In the genomic region with DNA sequence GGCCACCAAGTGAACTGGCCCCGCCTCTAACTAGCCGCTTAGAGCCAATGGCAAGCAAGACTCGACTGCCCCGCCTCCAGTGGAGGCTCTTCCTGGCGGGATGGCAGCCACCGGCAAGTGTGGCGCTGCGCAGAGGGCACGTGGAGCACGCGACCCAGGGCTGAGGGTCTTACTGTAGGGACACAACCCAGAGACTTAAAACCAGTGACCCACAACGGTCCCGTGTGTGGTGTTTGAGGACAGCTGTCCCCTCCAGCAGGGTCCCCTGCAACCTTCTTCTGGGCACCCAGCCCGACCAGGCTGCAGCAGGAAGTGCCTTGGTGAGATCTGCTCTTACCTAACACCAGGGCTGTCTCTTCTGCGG, we compare ENCODE assay signal across 7 mouse cellular contexts. TPM values are rescaled to one million over a fixed set of nuclear protein-coding genes. Genes with fewer than 3 reads are reported as not detected.
DNase-seq lines count a peak whose midpoint lies in the region; ATAC-seq lines count a peak whose summit lies in the region.

No protein-coding gene starts in this region.

- H3K9me3 ChIP-seq in midbrain, embryonic 10.5 days (replicated peaks), result no peaks in the 10 kb centered on the region

- H3K27me3 ChIP-seq in midbrain, embryonic 10.5 days (ENCODE audit: low read depth, poor library complexity, severe bottlenecking), result peaks cover 62% of the 10 kb centered on the region

- H3K4me1 ChIP-seq in midbrain, embryonic 10.5 days, result peaks cover 15% of the 10 kb centered on the region

- H3K4me3 ChIP-seq in midbrain, embryonic 10.5 days, result peak overlapping the region; percentile 55

- peak; percentile 44 to 70 for DNase-seq in cerebellum, postnatal 25 days
- DNase-seq in gastrocnemius, adult 8-10 months (ENCODE audit: low spot score in 2 of 2), result peak; percentile 53 to 72
- peak; percentile 93 for DNase-seq in induced T-regulatory cell, adult 2 months (ENCODE audit: low read depth)
- DNase-seq in left cerebral cortex, postnatal 36 days (ENCODE audit: low spot score in 2 of 2), result peak; percentile 64 to 68
- peak; percentile 79 for DNase-seq in midbrain, embryonic 10.5 days (ENCODE audit: low spot score)
- DNase-seq in spleen, adult 12 weeks (ENCODE audit: low spot score), result peak; percentile 48

- peak overlapping the region; percentile 29 for H3K27ac ChIP-seq in midbrain, embryonic 10.5 days (replicated peaks)

- WGBS in midbrain, embryonic 10.5 days, result 1% methylated on average over 15 of the region's 15 CpGs

- intact Hi-C loops in left cerebral cortex, postnatal 36 days (cut with DNase I), result loop anchor here (10.0 kb wide), 1 partner anchor 272 kb away; no protein-coding TSS in a partner anchor

- peak; percentile 94 for ATAC-seq in activated CD4-positive, CD25-positive, alpha-beta regulatory T cell, adult 4 months

- H3K36me3 ChIP-seq in midbrain, embryonic 10.5 days, result no peaks in the 10 kb centered on the region

RNA-seq across cellular contexts. Expression of a gene that starts 0.2 kb away (rescaled TPM):
- 10 to 100 TPM; 18.3 to 29.2 TPM for polyA plus RNA-seq in activated CD4-positive, CD25-positive, alpha-beta regulatory T cell, adult 4 months (2017; shearing (Covaris generic))
- total RNA-seq in gastrocnemius, adult 8-10 months (2022), result 10 to 100 TPM; 11.2 to 17.7 (median 14.1) TPM
- total RNA-seq in left cerebral cortex, postnatal 36 days (2021), result 10 to 100 TPM; 31.3 to 43.6 TPM
- polyA plus RNA-seq in midbrain, embryonic 10.5 days (2016; fragmentation: Nextera tagmentation; extraction: Ambion mirVana), result 11.1 and 16.3 TPM in 2 replicates

RNA-seq across cellular contexts. Expression of a gene that starts 9.8 kb away (rescaled TPM):
- not detected for polyA plus RNA-seq in activated CD4-positive, CD25-positive, alpha-beta regulatory T cell, adult 4 months (2017; shearing (Covaris generic))
- total RNA-seq in gastrocnemius, adult 8-10 months (2022), result under 1 TPM; 0.29 to 0.86 (median 0.33) TPM
- not detected for total RNA-seq in left cerebral cortex, postnatal 36 days (2021)
- not detected in 2 replicates for polyA plus RNA-seq in midbrain, embryonic 10.5 days (2016; fragmentation: Nextera tagmentation; extraction: Ambion mirVana)

RNA-seq across cellular contexts. Expression of a gene that starts 27.3 kb away (rescaled TPM):
- polyA plus RNA-seq in activated CD4-positive, CD25-positive, alpha-beta regulatory T cell, adult 4 months (2017; shearing (Covaris generic)), result 1 to 10 TPM; 4.8 to 4.9 TPM
- under 1 TPM; 0.32 to 0.87 (median 0.44) TPM for total RNA-seq in gastrocnemius, adult 8-10 months (2022)
- total RNA-seq in left cerebral cortex, postnatal 36 days (2021), result 1 to 10 TPM; 6.7 to 7.1 TPM
- 1.8 and 3.3 TPM in 2 replicates for polyA plus RNA-seq in midbrain, embryonic 10.5 days (2016; fragmentation: Nextera tagmentation; extraction: Ambion mirVana)

Comparison
In these comparisons a context has a peak if more than half of its experiments do, and no peak if none do; other contexts are left out.
1. Peak in every context shown above with its lines: DNase-seq, ATAC-seq, H3K4me3 ChIP-seq and H3K27ac ChIP-seq.
2. RNA of a gene that starts 27.3 kb away (total RNA-seq): 6.7 to 7.1 TPM in left cerebral cortex, postnatal 36 days; 0.32 to 0.87 TPM in gastrocnemius, adult 8-10 months; every median in the first group is over 4 times any median in the second.